ENCODE assay signal across 9 mouse cellular contexts in the genomic region with DNA sequence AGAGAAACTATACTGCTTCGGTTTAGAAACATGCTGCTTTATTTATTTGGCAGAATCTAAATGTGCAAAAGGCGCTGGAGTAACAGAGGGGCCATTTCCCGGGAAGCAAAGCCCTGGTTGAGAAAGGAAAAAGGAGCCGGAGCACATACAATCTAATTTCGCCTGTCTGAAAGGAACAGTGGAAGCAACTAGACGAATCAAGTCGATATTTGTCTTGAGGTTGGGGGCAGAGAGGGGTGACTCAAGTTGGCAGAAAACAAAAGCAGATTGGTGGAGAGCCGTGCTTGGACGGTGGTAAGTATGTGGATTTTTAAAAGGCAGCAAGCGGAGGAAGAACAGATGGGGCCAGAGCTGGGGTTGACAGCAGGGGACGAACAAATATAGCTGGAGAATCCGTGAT. TPM values are rescaled to one million over a fixed set of nuclear protein-coding genes. Genes with fewer than 3 reads are reported as not detected.
A peak's percentile ranks its signal among the peaks of the same experiment; 100 is the strongest.
DNase-seq lines count a peak whose midpoint lies in the region; ATAC-seq and TF ChIP-seq lines count a peak whose summit lies in the region.
"Had no signal": no experiment of that assay in that cellular context is flagged by ENCODE, and none has a peak within 500 bp of the region (broad histone marks: within the 10 kb centered on the region; RNA-seq: fewer than 3 reads in every experiment).

No protein-coding gene starts in this region.

- ATAC-seq in kidney, embryonic 14.5 days (ENCODE audit: low FRiP score, low TSS enrichment): no peak
- no peak for ATAC-seq in embryonic facial prominence, embryonic 14.5 days (ENCODE audit: low read depth)
- no peak for ATAC-seq in midbrain, embryonic 16.5 days

- no peaks in the 10 kb centered on the region for H3K36me3 ChIP-seq in kidney, embryonic 14.5 days (ENCODE audit: control insufficient read depth, insufficient read depth, low read length)
- H3K36me3 ChIP-seq in embryonic facial prominence, embryonic 14.5 days (ENCODE audit: control insufficient read depth, insufficient read depth, low read length): no peaks in the 10 kb centered on the region
- H3K36me3 ChIP-seq in midbrain, embryonic 16.5 days (ENCODE audit: control insufficient read depth, insufficient read depth, low read length): no peaks in the 10 kb centered on the region
- H3K36me3 ChIP-seq in thymus, adult 2 months (ENCODE audit: control insufficient read depth, insufficient read depth, low read length): no peaks in the 10 kb centered on the region

- no peak for TF ChIP-seq CTCF in thymus, adult 2 months (IDR thresholded peaks at IDR 0.05; ENCODE audit: borderline replicate concordance, control insufficient read depth, extremely low read depth, insufficient read depth, low read length, poor library complexity)

- H3K4me1 ChIP-seq in kidney, embryonic 14.5 days (ENCODE audit: control insufficient read depth, insufficient read depth, low read length): peaks cover 18% of the 10 kb centered on the region
- H3K4me1 ChIP-seq in embryonic facial prominence, embryonic 14.5 days (ENCODE audit: control insufficient read depth, insufficient read depth, low read length): peaks cover 13% of the 10 kb centered on the region; the same call in 1 of the 2 replicates
- peaks cover 57% of the 10 kb centered on the region for H3K4me1 ChIP-seq in midbrain, embryonic 16.5 days (ENCODE audit: control insufficient read depth, insufficient read depth, low read length)
- H3K4me1 ChIP-seq in thymus, adult 2 months (replicated peaks; ENCODE audit: control insufficient read depth, insufficient read depth, low read length): no peaks in the 10 kb centered on the region

- H3K9me3 ChIP-seq in kidney, embryonic 14.5 days (ENCODE audit: control insufficient read depth, low read length): no peaks in the 10 kb centered on the region
- H3K9me3 ChIP-seq in embryonic facial prominence, embryonic 14.5 days (ENCODE audit: control insufficient read depth, low read length): no peaks in the 10 kb centered on the region
- no peaks in the 10 kb centered on the region for H3K9me3 ChIP-seq in midbrain, embryonic 16.5 days (replicated peaks; ENCODE audit: control insufficient read depth, low read length, poor library complexity, severe bottlenecking)

- H3K27me3 ChIP-seq in kidney, embryonic 14.5 days (ENCODE audit: control insufficient read depth, insufficient read depth, low read length): no peaks in the 10 kb centered on the region
- no peaks in the 10 kb centered on the region for H3K27me3 ChIP-seq in embryonic facial prominence, embryonic 14.5 days (replicated peaks; ENCODE audit: control insufficient read depth, insufficient read depth, low read length)
- H3K27me3 ChIP-seq in midbrain, embryonic 16.5 days (ENCODE audit: control insufficient read depth, insufficient read depth, low read depth, low read length): no peaks in the 10 kb centered on the region
- no peaks in the 10 kb centered on the region for H3K27me3 ChIP-seq in thymus, adult 2 months (ENCODE audit: control insufficient read depth, insufficient read depth, low read length)

- H3K4me2 ChIP-seq in kidney, embryonic 14.5 days (replicated peaks; ENCODE audit: low read depth, low read length): no peak overlapping the region
- H3K4me2 ChIP-seq in embryonic facial prominence, embryonic 14.5 days (ENCODE audit: low read depth, low read length): no peak overlapping the region
- H3K4me2 ChIP-seq in midbrain, embryonic 16.5 days (ENCODE audit: low read length): peak overlapping the region; percentile 36

- WGBS in kidney, embryonic 14.5 days: 53% methylated on average over 12 of the region's 12 CpGs
- WGBS in embryonic facial prominence, embryonic 14.5 days: 50% methylated on average over 12 of the region's 12 CpGs
- 20% methylated on average over 12 of the region's 12 CpGs for WGBS in midbrain, embryonic 16.5 days
- WGBS in thymus, adult 2 months: 92% methylated on average over 12 of the region's 12 CpGs

- H3K27ac ChIP-seq in kidney, embryonic 14.5 days (ENCODE audit: low read depth, low read length): peak overlapping the region; percentile 59; the same call in 1 of the 2 replicates
- H3K27ac ChIP-seq in embryonic facial prominence, embryonic 14.5 days (replicated peaks; ENCODE audit: low read depth, low read length): peak overlapping the region; percentile 12
- H3K27ac ChIP-seq in midbrain, embryonic 16.5 days (ENCODE audit: low read length): peak overlapping the region; percentile 51
- H3K27ac ChIP-seq in thymus, adult 2 months (ENCODE audit: control insufficient read depth, insufficient read depth, low read length): no peak overlapping the region

- H3K4me3 ChIP-seq in kidney, embryonic 14.5 days (ENCODE audit: low read length): no peak overlapping the region
- no peak overlapping the region for H3K4me3 ChIP-seq in embryonic facial prominence, embryonic 14.5 days (ENCODE audit: low read depth, low read length)
- no peak overlapping the region for H3K4me3 ChIP-seq in midbrain, embryonic 16.5 days (ENCODE audit: low read depth, low read length)
- no peak overlapping the region for H3K4me3 ChIP-seq in thymus, adult 2 months (ENCODE audit: control insufficient read depth, insufficient read depth, low read length)

- H3K9ac ChIP-seq in kidney, embryonic 14.5 days (ENCODE audit: low read depth, low read length): no peak overlapping the region
- H3K9ac ChIP-seq in embryonic facial prominence, embryonic 14.5 days (ENCODE audit: low read depth, low read length): no peak overlapping the region
- no peak overlapping the region; the same call in 1 of the 2 replicates for H3K9ac ChIP-seq in midbrain, embryonic 16.5 days (ENCODE audit: low read depth, low read length)

- no peak for DNase-seq in kidney, postnatal 36 days
- DNase-seq in cerebellum, adult 11 months: peak; percentile 76
- DNase-seq in embryonic facial prominence, embryonic 14.5 days (ENCODE audit: low spot score): peak; percentile 16
- DNase-seq in ovary, postnatal 14 days (ENCODE audit: low spot score): no peak
- DNase-seq in thymus, adult 2 months: no peak
- no peak for DNase-seq in embryo, embryonic 10 days (ENCODE audit: low spot score)
- DNase-seq: heart, adult 11 months had no signal

- no peak for TF ChIP-seq POLR2A in thymus, adult 2 months (IDR thresholded peaks at IDR 0.05; ENCODE audit: control insufficient read depth, extremely low read depth, insufficient read depth, low read length, poor library complexity)

RNA-seq across cellular contexts. Expression of gene Ncam1, which starts 40.7 kb away (rescaled TPM):
- polyA plus RNA-seq in kidney, embryonic 14.5 days (2014; fragmentation: Nextera tagmentation; extraction: Ambion mirVana): 126 and 139 TPM in 2 replicates
- 101 and 104 TPM in 2 replicates for polyA plus RNA-seq in embryonic facial prominence, embryonic 14.5 days (2014; fragmentation: Nextera tagmentation; extraction: Ambion mirVana)
- polyA plus RNA-seq in midbrain, embryonic 16.5 days (2015; fragmentation: Nextera tagmentation; extraction: Ambion mirVana): 600 and 646 TPM in 2 replicates
- polyA plus RNA-seq in thymus, adult 2 months (2012; rRNA removed): 0.99 and 1.1 TPM in 2 replicates

Comparison
In these comparisons a context has a peak if more than half of its experiments do, and no peak if none do; other contexts are left out.
1. DNase-seq: peak in cerebellum, adult 11 months (single experiment) and embryonic facial prominence, embryonic 14.5 days (single experiment); none in kidney, postnatal 36 days (0 of 2), ovary, postnatal 14 days (single experiment), thymus, adult 2 months (single experiment) and embryo, embryonic 10 days (single experiment).
2. RNA of gene Ncam1, which starts 40.7 kb away (polyA plus RNA-seq): 600 to 646 TPM in midbrain, embryonic 16.5 days, 126 to 139 TPM in kidney, embryonic 14.5 days and 101 to 104 TPM in embryonic facial prominence, embryonic 14.5 days; 0.99 to 1.1 TPM in thymus, adult 2 months; every median in the first group is over 10 times any median in the second.